Mouse (Mus musculus): ENCODE data around the gene Vmn2r102. TPM values are rescaled to one million over a fixed set of nuclear protein-coding genes. Genes with fewer than 3 reads are reported as not detected.

Gene Vmn2r102
- not detected in 2 replicates for polyA plus RNA-seq (2015; fragmentation: Nextera tagmentation; extraction: Ambion mirVana)

- Histone ChIP-seq H3K4me3 (replicated peaks) (no peak within 1 kb of the TSS), H3K4me2 (no peak within 1 kb of the TSS), H3K9ac (no peak within 1 kb of the TSS), H3K9me3 (replicated peaks) (no peaks in the 10 kb centered on the region; the same call in 1 of the 2 replicates), H3K36me3 (no peaks in the 10 kb centered on the region), H3K27ac (no peak within 1 kb of the TSS), H3K27me3 (no peaks in the 10 kb centered on the region), H3K4me1 (no peaks in the 10 kb centered on the region)
- 70% methylated on average over 2 of the region's 2 CpGs for WGBS
- ATAC-seq (replicated peaks; ENCODE audit: low FRiP score) = no peak
Measured at GRCm38 (mm10) chr17:19660028-19660427, at the start of gene Vmn2r102. Vmn2r102 (plus strand) TSS chr17:19660328.

- H3K27ac ChIP-seq = no peak overlapping the region
- no peak for ATAC-seq (replicated peaks; ENCODE audit: low FRiP score)
- no peaks in the 10 kb centered on the region for H3K27me3 ChIP-seq
- H3K9ac ChIP-seq = no peak overlapping the region
- H3K4me3 ChIP-seq (replicated peaks) = no peak overlapping the region
- no peaks in the 10 kb centered on the region for H3K36me3 ChIP-seq
- H3K9me3 ChIP-seq (replicated peaks) = peaks cover 30% of the 10 kb centered on the region
- WGBS = 81% methylated on average over 1 of the region's 1 CpGs
- H3K4me2 ChIP-seq = no peak overlapping the region
- no peaks in the 10 kb centered on the region for H3K4me1 ChIP-seq
Measured at GRCm38 (mm10) chr17:19629328-19629727, 30.8 kb upstream of the Vmn2r102 start.

DNA sequence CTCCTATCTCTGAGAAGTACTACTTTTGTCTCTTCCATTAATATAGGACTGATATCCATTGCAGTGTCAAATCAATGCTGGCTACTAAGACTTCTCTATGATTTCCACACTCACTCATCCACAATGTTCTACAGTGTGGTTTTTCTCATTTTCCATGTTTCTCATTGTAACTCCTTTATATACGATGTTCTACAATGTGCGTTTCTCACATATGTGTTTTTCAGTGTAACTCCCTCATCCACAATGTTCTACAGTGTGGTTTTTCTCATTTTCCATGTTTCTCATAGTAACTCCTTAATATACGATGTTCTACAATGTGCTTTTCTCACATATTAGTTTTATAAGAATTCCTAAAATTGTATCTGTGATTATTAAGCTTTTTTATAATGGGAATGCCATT, 1.7 kb upstream of the Vmn2r102 start:
- no peak overlapping the region for H3K4me2 ChIP-seq
- no peak overlapping the region for H3K4me3 ChIP-seq (replicated peaks)
- no peaks in the 10 kb centered on the region for H3K36me3 ChIP-seq
- H3K4me1 ChIP-seq = no peaks in the 10 kb centered on the region
- WGBS = 51% methylated on average over 3 of the region's 3 CpGs
- no peak overlapping the region for H3K9ac ChIP-seq
- H3K27me3 ChIP-seq = no peaks in the 10 kb centered on the region
- H3K27ac ChIP-seq = no peak overlapping the region
- no peak for ATAC-seq (replicated peaks; ENCODE audit: low FRiP score)
- H3K9me3 ChIP-seq (replicated peaks) = no peaks in the 10 kb centered on the region; the same call in 1 of the 2 replicates

DNA sequence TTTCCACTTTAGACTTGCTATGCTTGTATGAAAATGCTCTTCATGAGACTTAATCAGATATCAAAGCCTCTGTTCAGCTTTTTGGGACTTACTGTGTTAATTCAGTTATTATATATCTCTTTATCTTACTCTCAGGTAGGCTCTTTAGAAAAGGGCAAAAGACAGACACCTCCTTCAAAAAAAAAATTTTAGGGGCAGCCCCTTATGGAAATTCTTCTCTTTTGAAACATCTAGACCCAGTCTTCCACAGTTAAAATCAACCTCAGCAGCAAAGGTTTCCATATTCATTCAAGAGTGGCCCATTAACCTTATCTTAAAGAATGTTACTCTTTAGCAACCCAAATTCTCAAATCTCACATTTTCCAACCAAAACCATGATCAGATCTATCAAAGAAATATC, 31.9 kb downstream of the Vmn2r102 start:
- Histone ChIP-seq H3K4me2 (no peak overlapping the region), H3K27ac (no peak overlapping the region)

More for the DNA sequence above, 31.9 kb downstream of the Vmn2r102 start:
- Histone ChIP-seq H3K9me3 (replicated peaks) (0 out of 2 replicates have a peak, but pooled peaks cover 7% of the 10 kb centered on the region), H3K4me3 (replicated peaks) (no peak overlapping the region), H3K27me3 (no peaks in the 10 kb centered on the region), H3K4me1 (no peaks in the 10 kb centered on the region), H3K9ac (no peak overlapping the region), H3K36me3 (no peaks in the 10 kb centered on the region)
- no peak for ATAC-seq (replicated peaks; ENCODE audit: low FRiP score)

Other genes starting within 250 kb of the Vmn2r102 start
- gene Vmn2r100, start 155.6 kb upstream of the Vmn2r102 start, polyA plus RNA-seq (2015; fragmentation: Nextera tagmentation; extraction: Ambion mirVana) = not detected in 2 replicates
- gene Vmn2r101, start 83.1 kb upstream of the Vmn2r102 start, polyA plus RNA-seq (2015; fragmentation: Nextera tagmentation; extraction: Ambion mirVana) = not detected in 2 replicates
- not detected in 2 replicates for gene Vmn2r103, start 113.0 kb downstream of the Vmn2r102 start, polyA plus RNA-seq (2015; fragmentation: Nextera tagmentation; extraction: Ambion mirVana)

Measured in kidney, embryonic 15.5 days (tissue).